Mouse (Mus musculus): ENCODE measurements at regions not wholly inside any gene's neighbourhood (a gene's known extent, or its start where the extent isn't known, plus 50 kb on each side); places are given as distances from the start of the nearest gene placed in this dataset.

DNA sequence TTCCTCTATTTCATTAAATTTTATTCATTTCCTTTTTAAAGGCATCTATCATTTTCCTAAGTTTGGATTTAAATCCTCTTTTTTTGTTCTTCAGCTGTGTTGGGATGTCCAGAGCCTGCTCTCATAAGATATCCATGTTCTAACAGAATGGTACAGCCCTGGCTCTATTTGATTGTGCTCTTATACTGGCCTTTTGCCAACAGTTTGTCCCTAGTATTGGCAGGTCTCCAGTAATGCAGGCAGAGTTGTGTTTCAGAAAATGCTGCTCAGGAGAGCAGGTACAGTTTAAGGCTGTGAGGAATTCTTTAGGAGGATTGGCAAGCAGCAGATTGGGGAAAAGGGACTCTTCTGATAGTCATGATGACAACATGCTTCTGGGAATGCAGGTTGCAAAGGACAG, 797.1 kb upstream of the Slit2 start:
- no peaks in the 10 kb centered on the region for H3K36me3 ChIP-seq (ENCODE audit: control insufficient read depth, insufficient read depth)
- H3K4me2 ChIP-seq (ENCODE audit: low read depth), result no peak overlapping the region
- no peak overlapping the region for H3K4me3 ChIP-seq
- TF ChIP-seq MYOD1 (IDR thresholded peaks at IDR 0.05; ENCODE audit: control insufficient read depth in 1 of 3, insufficient read length in 2 of 3, low read depth in 2 of 3), result no peak
- TF ChIP-seq USF1 (IDR thresholded peaks at IDR 0.05; ENCODE audit: low read depth), result no peak
- no peak for TF ChIP-seq MAX (IDR thresholded peaks at IDR 0.05; ENCODE audit: low read depth)
- TF ChIP-seq POLR2A (IDR thresholded peaks at IDR 0.05; ENCODE audit: insufficient read length, low read depth), result no peak
- TF ChIP-seq REST (IDR thresholded peaks at IDR 0.05; ENCODE audit: insufficient read depth, insufficient read length), result no peak
- no peak for TF ChIP-seq SRF (IDR thresholded peaks at IDR 0.05; ENCODE audit: control insufficient read depth, insufficient read length, low read depth)
- no peak for TF ChIP-seq CEBPB (IDR thresholded peaks at IDR 0.05; ENCODE audit: insufficient read depth, poor library complexity, severe bottlenecking)
- no peak for TF ChIP-seq TCF3 (IDR thresholded peaks at IDR 0.05; ENCODE audit: insufficient read length, low read depth)
- H3K79me2 ChIP-seq (ENCODE audit: control insufficient read depth, insufficient read depth), result no peaks in the 10 kb centered on the region
- no peaks in the 10 kb centered on the region for H3K27me3 ChIP-seq (ENCODE audit: control insufficient read depth, insufficient read depth, insufficient read length)
- no peak overlapping the region for H3ac ChIP-seq (ENCODE audit: control insufficient read depth, insufficient read length)

DNA sequence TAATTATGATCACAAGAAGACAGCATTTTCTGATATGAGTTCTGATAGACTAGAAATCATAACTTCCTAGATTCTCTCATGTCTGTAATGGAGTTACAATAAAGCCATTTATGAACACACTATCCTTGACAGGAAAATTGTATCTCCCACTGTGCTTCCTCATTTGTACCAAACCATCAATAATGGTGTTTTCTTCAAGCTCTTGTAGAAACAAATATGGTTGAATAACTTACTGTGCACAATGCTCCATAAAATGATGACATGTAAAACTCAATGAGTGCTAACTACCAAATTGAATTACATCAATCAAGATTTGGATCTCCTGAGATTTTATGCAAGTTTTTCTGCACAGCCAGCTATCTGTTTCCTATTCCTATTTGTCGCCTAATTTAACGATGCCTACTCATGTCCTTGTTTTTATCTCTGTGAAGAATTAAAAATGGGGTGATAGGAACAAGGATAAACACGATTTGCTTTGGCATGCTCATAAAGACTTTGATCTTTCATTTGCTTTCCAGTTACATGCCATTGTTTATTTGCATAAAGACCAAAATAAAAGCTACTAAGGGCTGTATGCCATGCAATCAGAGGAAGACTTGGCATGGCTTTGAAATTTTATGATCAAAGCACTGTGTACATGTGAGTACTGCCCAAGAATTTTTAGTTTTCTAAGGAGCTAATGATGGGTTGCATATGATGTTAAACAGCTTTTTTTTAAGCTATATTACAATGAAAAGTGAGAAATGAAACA, 780.6 kb upstream of the Slit2 start:
- no peaks in the 10 kb centered on the region for H3K27me3 ChIP-seq (ENCODE audit: control insufficient read depth, insufficient read depth, insufficient read length)
- H3K4me3 ChIP-seq, result no peak overlapping the region
- no peaks in the 10 kb centered on the region for H3K36me3 ChIP-seq (ENCODE audit: control insufficient read depth, insufficient read depth)
- H3ac ChIP-seq (ENCODE audit: control insufficient read depth, insufficient read length), result no peak overlapping the region
- no peak overlapping the region for H3K4me2 ChIP-seq (ENCODE audit: low read depth)
- no peaks in the 10 kb centered on the region for H3K79me2 ChIP-seq (ENCODE audit: control insufficient read depth, insufficient read depth)
- TF ChIP-seq POLR2A (IDR thresholded peaks at IDR 0.05; ENCODE audit: insufficient read length, low read depth) (no peak), POLR2AphosphoS2 (IDR thresholded peaks at IDR 0.05; ENCODE audit: insufficient read length, low read depth) (no peak), SRF (IDR thresholded peaks at IDR 0.05; ENCODE audit: control insufficient read depth, insufficient read length, low read depth) (no peak), MAX (IDR thresholded peaks at IDR 0.05; ENCODE audit: low read depth) (no peak), MYOD1 (IDR thresholded peaks at IDR 0.05; ENCODE audit: control insufficient read depth in 1 of 3, insufficient read length in 2 of 3, low read depth in 2 of 3) (no peak), REST (IDR thresholded peaks at IDR 0.05; ENCODE audit: insufficient read depth, insufficient read length) (no peak), TCF3 (IDR thresholded peaks at IDR 0.05; ENCODE audit: insufficient read length, low read depth) (no peak)

DNA sequence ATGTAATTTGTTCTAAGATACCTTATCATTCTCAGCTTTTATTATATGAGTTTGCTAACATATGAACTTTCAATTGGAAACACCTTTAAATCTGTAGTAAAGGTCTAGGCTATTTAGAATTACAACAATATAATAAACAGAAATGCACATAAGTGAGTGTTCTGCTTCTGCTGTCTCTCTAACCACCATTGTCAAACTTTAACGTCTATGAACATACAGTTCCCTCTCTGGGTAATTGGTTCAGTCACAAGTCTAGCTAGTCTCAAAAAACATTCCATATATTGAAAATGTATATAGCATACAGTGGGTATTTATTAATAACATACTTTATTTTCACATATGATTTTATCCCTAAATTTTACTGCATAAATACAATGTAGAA, 780.0 kb upstream of the Slit2 start:
- H3K79me2 ChIP-seq (ENCODE audit: control insufficient read depth, insufficient read depth), result no peaks in the 10 kb centered on the region
- H3ac ChIP-seq (ENCODE audit: control insufficient read depth, insufficient read length), result no peak overlapping the region
- H3K4me3 ChIP-seq, result no peak overlapping the region
- H3K36me3 ChIP-seq (ENCODE audit: control insufficient read depth, insufficient read depth), result no peaks in the 10 kb centered on the region
- no peak overlapping the region for H3K4me2 ChIP-seq (ENCODE audit: low read depth)
- TF ChIP-seq REST (IDR thresholded peaks at IDR 0.05; ENCODE audit: insufficient read depth, insufficient read length) (no peak), POLR2AphosphoS2 (IDR thresholded peaks at IDR 0.05; ENCODE audit: insufficient read length, low read depth) (no peak), E2F4 (IDR thresholded peaks at IDR 0.05; ENCODE audit: insufficient read depth) (no peak), CEBPB (IDR thresholded peaks at IDR 0.05; ENCODE audit: insufficient read depth, poor library complexity, severe bottlenecking) (no peak), TCF12 (IDR thresholded peaks at IDR 0.05; ENCODE audit: insufficient read depth, poor library complexity, severe bottlenecking) (no peak), MYOD1 (IDR thresholded peaks at IDR 0.05; ENCODE audit: control insufficient read depth in 1 of 3, insufficient read length in 2 of 3, low read depth in 2 of 3) (no peak), TCF3 (IDR thresholded peaks at IDR 0.05; ENCODE audit: insufficient read length, low read depth) (no peak), MAX (IDR thresholded peaks at IDR 0.05; ENCODE audit: low read depth) (no peak)
- no peaks in the 10 kb centered on the region for H3K27me3 ChIP-seq (ENCODE audit: control insufficient read depth, insufficient read depth, insufficient read length)

DNA sequence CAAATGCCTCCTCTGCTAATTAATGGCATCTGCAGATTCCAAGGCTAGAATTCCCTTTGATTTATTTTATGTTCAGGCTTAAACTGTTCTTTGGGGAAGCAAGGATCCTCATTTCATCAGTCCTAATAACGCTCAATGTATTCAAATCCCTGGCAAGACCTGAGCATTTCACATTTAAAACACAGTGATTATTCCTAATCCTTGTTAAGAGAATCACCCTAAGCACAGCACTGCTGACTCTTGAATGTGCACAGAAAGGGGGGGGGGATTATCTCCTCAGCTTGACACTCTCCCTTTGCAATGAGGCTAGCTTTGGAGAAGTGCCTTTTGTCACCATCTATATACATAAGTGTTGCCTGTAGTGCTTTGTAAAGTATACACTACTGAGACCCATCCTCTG, 772.4 kb upstream of the Slit2 start:
- Histone ChIP-seq H3K79me2 (ENCODE audit: control insufficient read depth, insufficient read depth) (no peaks in the 10 kb centered on the region), H3ac (ENCODE audit: control insufficient read depth, insufficient read length) (no peak overlapping the region), H3K4me2 (ENCODE audit: low read depth) (no peak overlapping the region), H3K36me3 (ENCODE audit: control insufficient read depth, insufficient read depth) (no peaks in the 10 kb centered on the region), H3K27me3 (ENCODE audit: control insufficient read depth, insufficient read depth, insufficient read length) (no peaks in the 10 kb centered on the region), H3K4me3 (no peak overlapping the region)
- TF ChIP-seq MYOD1 (IDR thresholded peaks at IDR 0.05; ENCODE audit: control insufficient read depth in 1 of 3, insufficient read length in 2 of 3, low read depth in 2 of 3) (no peak), CEBPB (IDR thresholded peaks at IDR 0.05; ENCODE audit: insufficient read depth, poor library complexity, severe bottlenecking) (no peak), TCF3 (IDR thresholded peaks at IDR 0.05; ENCODE audit: insufficient read length, low read depth) (no peak), REST (IDR thresholded peaks at IDR 0.05; ENCODE audit: insufficient read depth, insufficient read length) (no peak), MAX (IDR thresholded peaks at IDR 0.05; ENCODE audit: low read depth) (no peak), USF1 (IDR thresholded peaks at IDR 0.05; ENCODE audit: low read depth) (no peak), MYOG (IDR thresholded peaks at IDR 0.05; ENCODE audit: control insufficient read depth in 1 of 3, insufficient read depth in 1 of 3, insufficient read length in 2 of 3, low read depth in 2 of 3) (no peak), SRF (IDR thresholded peaks at IDR 0.05; ENCODE audit: control insufficient read depth, insufficient read length, low read depth) (no peak), TCF12 (IDR thresholded peaks at IDR 0.05; ENCODE audit: insufficient read depth, poor library complexity, severe bottlenecking) (no peak), POLR2A (IDR thresholded peaks at IDR 0.05; ENCODE audit: insufficient read length, low read depth) (no peak), POLR2AphosphoS2 (IDR thresholded peaks at IDR 0.05; ENCODE audit: insufficient read length, low read depth) (no peak), E2F4 (IDR thresholded peaks at IDR 0.05; ENCODE audit: insufficient read depth) (no peak)

GRCm38 (mm10) chr5:47215421-47215820, 767.5 kb upstream of the Slit2 start:
- Histone ChIP-seq H3K4me3 (no peak overlapping the region), H3ac (ENCODE audit: control insufficient read depth, insufficient read length) (no peak overlapping the region), H3K4me2 (ENCODE audit: low read depth) (no peak overlapping the region), H3K27me3 (ENCODE audit: control insufficient read depth, insufficient read depth, insufficient read length) (no peaks in the 10 kb centered on the region), H3K36me3 (ENCODE audit: control insufficient read depth, insufficient read depth) (no peaks in the 10 kb centered on the region), H3K79me2 (ENCODE audit: control insufficient read depth, insufficient read depth) (no peaks in the 10 kb centered on the region)
- TF ChIP-seq SRF (IDR thresholded peaks at IDR 0.05; ENCODE audit: control insufficient read depth, insufficient read length, low read depth), result no peak
